Mouse (Mus musculus): ENCODE results near the gene Fiz1.

The Fiz1 gene

DNA sequence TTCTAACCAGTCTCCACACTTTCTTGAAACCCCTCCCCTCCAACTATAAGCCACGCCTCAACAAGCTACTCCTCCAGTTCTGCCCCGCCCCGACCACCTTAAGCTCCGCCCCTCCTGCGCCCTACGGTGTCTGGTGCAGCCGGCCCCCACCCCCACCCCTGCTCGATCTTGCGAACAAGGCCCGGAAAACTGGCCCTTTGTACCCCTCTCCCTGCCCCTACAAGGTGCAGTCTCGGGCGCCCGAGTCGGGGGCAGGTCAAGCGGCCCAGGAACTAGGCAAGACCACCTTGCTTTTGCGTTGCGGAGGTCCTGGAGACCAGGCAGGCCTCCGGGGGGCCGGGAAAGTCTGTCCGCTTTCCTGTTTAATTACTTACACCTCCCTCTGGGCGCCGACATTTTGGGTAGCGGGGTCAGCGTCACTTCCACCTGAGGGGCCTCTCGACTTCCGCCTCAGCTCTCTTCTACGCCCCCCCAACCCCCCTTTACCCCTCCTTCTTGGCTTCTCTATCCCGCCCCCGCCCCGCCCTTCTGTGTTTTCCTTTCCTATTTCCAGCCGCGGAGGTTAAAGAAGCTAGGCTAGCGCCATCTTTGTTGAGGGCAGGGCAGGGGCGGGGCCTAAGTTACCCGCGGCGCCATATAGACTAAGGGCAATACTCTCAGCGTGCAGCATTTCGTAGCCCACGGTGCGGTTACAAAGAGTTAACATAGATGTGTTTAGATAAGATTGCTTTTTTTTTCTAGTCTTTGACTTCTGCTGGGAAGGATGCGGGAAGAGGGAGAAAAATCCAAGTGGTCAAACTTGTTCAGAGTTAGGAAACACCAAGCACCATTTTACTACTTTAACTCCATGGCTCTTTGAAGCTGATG, at the start of gene Fiz1, which contains the start of gene Zfp524:
Fiz1 (minus strand) TSS at position 447 of the 867 bp plus-strand sequence.
Zfp524 (plus strand) TSS at position 165 of the 867 bp plus-strand sequence.
- peak; percentile 97 for DNase-seq

DNA sequence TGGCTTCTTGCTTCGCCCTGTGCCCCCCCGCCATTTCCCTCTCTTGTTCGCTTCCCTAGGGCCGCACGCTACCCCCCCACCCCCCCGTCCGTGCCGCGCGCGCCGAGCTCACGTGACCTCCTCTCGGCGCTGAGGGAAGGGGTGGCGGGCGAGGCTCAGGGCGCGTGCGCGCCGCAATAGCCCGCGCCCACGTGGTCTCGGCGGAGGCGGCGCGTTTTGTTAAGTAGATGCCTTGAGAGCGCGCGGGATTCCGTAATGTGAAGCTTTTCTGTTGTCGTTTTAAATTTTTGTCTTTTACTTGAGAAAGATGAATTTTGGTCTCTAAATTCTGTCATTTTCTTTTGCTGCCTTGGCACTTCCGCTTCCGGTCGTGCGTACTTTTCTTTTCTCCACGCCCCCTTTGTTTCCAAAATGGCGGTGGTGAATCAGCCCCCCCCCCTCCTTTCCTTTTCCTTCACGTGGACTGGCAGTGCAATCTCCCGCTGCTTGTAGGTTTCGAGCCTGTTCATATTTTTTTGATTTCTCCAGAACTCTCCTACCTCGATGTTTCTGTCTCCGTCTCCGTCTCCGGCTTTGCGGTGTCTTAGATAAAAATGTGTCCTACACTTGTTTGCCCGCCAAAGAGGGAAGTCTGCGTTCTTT, 48.0 kb upstream of the Fiz1 start:
- DNase-seq: no peak

DNA sequence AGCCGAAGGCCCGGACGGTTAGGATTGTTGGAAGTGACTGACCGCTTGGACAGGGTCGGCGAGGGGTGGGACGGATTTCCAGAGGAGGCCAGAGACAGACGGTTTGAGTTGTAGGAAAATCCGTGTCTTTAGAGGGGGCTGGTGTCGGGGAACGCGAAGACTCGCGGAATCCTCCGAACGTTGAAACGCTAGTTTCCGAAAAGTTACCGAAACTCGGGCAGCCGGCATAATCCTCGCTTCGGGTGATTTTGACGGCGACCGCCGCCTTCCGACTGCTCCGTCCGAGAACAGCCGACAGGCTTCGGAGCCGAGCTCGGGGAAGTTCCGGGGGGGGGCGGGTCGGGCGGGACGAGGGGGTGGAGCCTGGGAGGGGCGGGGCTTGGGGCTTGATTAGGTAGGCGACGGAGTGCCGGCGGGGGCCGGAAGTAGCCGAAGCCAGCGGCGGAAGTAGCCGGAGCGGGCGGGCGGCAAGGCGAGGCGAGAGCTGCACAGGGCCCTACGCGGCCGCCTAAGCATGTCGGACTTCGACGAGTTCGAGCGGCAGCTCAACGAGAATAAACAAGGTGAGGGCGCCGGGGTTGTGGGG, 47.4 kb upstream of the Fiz1 start, which contains the start of gene U2af2:
U2af2 (plus strand) TSS at position 370 of the 586 bp plus-strand sequence.
- peak; percentile 98 for DNase-seq

DNA sequence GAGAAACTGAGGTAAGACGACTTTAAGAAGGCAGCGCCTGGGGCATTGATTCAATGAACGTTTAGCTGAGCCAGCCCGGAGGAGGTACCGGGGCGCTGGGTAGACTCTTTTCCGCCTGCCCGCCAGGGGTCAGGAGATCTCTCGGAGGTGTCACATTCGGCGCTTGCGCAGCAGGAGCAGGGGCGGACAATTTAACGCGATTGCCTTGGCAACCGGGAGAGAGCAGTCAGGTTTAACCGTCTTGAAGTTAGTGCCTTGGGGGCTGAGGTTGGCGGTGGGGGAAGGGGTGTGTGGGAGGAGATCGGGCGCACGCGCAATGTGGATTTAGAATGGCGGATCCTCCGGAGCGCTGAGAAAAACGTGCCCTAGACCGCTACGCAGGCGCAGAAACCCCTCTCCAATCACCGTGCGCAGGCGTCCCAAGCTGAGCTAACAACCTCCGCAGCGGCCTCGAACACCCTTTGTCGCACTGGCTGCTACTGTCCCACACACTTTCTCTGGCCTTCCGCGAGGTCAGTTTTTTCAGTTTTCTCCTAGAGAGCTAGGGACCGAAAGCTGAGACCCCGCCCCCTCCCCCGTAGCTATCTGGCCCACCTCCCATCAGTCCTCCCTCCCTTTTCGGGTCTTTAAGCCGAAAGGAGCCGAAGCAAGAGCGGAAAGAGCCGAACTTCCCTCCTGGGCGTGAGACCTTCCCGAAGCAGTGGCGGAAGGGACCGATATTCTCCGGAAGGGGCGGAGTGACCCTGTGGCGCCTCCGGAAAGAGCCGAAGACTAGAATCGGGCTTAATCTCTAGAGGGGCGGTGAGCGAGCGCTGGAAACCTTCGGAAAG, 46.7 kb upstream of the Fiz1 start:
- DNase-seq: peak; percentile 99

DNA sequence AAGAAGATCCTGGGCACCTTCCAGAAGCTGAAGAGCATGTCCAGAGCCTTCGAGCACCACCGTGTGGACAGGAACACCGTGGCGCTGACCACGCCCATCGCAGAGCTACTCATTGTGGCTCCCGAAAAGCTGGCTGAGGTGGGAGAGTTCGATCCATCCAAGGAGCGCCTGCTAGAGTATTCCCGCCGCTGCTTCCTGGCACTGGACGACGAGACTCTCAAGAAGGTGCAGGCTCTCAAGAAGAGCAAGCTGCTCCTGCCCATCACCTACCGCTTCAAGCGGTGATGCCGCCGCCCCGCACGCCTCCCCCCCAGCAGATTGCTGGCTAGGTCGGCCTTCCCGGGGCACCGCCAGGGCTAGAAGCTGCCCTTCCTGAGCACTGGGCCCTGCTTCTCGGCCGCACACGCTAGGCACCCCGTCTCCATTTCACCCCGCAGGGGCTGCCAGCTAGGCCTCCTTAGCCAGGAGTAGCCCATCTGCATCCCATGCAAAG, 45.8 kb upstream of the Fiz1 start:
- DNase-seq: peak; percentile 78

DNA sequence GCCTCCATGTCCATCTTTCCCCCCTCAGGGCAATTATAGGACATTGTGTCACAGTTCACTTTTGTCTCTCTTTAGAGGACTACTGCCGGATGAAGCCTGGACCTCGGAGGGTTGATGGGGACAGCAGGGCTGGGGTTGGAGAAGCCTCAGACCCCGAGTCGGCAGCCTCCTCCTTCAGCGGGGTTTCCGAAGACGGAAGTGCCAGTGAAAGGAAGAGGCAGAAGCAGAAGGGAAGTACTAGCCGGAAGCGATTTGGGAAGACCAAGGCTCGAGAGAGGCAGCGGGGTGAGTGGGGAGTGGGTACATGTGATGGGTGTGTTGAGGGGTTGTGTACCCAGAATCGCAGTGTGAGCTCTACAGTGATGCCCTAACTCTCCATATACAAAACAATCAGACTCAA, 44.9 kb upstream of the Fiz1 start:
- DNase-seq: peak; percentile 32

DNA sequence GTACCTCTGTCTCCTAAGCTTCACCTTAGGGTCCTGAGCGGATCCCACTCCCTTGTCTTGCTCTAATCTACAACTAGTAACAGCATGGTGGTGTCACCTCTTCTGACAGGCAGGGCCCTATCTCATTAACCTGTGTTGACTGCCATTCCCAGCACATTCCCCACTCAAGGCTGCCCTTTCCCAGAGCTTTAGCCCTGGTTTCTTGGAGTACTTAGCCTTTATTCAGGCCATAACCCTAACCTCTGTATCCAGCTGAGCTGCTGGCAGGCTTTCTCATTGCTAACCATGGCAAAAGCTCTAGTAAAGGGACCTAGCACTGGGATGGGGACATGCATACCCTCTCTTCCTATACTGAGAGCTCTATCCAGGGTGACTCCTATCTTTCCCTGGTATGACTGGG, 44.1 kb upstream of the Fiz1 start:
- no peak for DNase-seq

DNA sequence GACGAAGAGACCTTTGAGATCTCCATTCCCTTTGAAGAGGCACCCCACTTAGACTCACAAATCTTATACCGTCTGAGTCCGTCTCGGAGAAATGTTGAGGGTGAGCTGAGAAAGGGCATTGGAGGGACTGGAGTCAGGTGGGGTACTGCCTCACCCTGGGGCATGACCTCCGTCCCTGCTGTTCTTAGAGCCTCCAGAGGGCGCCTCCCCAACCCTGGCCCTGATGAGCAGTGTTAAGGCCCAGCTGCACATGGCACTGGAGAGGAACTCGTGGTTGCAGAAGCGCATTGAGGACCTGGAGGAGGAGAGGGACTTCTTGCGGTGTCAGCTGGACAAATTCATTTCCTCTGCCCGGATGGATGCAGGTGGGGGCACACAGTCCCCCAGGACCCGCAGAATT, 43.3 kb upstream of the Fiz1 start:
- peak; percentile 60 for DNase-seq

DNA sequence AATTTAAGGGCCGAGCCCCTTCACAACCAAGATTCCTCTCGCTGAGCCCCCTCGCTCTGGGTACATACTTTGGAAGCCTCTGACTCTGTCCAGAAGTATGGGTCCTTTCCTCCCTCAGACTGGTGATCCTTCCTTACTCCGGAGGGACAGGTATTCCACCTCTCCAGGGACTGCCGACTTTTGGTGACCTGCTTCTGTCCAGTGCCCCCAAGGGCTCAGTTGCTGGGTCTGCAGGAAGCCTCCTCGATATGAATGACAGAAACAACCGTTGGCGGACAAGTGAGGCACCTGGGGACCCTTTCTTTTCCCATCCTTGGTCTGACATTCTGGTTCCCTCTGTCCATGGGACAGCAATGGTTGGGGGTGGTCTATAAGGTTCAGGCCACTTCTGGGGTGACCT, 42.9 kb upstream of the Fiz1 start:
- no peak for DNase-seq

DNA sequence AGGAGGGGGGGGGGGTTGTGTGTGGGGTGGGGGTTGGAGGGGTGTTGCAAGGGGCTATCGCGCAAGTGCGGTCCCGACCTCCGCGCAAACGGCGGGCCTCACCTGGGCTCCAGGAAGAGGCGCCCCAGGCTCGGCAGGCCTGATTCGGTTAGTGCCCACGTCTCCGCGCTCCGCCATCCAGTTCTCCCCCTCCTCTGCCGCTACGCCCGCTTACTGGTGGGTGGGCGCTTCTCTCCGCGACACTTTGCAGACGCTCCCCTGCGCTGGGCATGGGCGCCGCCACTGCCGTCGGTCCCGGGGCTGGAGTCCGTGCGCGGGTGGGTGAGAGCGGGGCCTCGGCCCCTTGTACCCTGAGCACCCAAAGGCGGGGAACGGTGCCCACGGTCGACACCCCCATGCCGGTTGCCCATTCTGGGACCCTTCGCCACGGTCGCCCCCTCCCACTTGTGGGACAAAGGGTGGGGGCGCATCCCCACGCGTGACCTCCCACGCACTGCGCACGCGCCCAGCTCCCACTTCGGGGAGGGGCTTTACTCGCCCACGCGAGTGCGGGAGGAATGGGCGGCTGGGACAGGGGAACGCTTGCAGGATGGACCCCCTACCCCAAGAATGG, 42.3 kb upstream of the Fiz1 start:
- DNase-seq: peak; percentile 45

DNA sequence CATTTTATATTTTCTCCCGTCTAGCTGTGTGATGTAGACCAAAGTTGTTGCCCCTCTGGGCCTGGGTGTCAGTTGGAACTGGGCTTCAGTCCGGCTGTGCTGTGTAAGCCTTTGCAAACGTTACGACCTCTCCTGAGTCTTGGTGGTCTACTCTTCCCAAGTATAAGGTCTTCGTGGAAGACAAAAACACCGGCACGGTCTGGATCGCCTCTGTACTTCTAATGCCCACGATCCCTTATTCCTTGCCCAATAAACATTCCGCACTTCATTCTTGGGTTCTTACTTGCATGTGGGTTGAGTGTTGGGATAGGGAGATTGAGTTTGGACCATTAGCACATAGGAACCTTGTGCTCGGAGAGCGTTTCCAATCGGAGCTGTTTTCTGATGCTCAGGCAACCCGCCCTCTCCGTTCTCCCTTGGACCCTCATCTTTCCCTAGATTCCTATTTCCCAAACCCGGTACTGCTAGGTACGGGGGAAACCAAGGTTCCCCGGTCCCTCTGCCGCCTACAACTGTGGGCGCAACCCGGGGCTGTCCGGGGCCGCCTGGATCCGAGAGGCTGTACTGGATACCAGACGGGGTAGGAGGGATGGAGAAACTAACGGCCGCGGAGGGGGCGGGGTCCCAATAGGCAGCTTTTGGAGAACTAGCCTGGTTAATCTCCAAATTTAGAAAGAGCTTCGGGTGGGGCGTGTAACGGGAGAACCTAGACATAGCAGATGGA, 39.1 kb upstream of the Fiz1 start:
- no peak for DNase-seq

DNA sequence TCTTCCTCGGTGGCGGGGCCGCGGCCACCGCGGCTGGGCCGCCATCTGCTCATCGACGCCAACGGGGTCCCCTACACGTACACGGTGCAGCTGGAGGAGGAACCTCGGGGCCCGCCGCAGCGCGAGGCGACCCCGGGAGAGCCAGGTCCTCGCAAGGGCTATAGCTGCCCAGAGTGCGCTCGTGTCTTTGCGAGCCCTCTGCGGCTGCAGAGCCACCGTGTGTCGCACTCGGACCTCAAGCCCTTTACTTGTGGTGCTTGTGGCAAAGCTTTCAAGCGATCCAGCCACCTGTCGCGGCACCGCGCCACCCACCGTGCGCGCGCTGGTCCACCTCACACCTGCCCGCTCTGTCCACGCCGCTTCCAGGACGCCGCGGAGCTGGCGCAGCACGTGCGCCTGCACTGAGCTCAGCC, 38.4 kb upstream of the Fiz1 start:
- DNase-seq: no peak

DNA sequence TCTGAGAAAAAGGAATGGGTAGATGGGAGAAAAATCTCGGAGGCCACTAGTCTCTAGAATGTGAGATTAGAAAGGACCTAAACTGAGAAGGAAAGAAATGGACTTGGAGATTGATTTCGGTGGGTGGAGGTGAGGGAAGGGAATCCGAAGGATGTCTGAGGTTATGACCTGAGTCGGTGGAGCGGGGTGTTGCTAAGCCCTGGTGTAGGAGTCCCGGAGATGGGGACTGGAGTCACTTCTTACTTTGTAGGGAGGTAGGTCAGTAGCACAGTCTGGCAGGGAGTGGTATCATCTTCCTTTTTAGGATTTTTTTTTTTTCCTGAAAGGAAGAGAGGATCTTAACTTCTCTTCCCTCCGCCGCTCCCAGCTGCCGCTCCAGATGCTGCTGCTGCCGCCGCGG, 37.9 kb upstream of the Fiz1 start:
- no peak for DNase-seq

DNA sequence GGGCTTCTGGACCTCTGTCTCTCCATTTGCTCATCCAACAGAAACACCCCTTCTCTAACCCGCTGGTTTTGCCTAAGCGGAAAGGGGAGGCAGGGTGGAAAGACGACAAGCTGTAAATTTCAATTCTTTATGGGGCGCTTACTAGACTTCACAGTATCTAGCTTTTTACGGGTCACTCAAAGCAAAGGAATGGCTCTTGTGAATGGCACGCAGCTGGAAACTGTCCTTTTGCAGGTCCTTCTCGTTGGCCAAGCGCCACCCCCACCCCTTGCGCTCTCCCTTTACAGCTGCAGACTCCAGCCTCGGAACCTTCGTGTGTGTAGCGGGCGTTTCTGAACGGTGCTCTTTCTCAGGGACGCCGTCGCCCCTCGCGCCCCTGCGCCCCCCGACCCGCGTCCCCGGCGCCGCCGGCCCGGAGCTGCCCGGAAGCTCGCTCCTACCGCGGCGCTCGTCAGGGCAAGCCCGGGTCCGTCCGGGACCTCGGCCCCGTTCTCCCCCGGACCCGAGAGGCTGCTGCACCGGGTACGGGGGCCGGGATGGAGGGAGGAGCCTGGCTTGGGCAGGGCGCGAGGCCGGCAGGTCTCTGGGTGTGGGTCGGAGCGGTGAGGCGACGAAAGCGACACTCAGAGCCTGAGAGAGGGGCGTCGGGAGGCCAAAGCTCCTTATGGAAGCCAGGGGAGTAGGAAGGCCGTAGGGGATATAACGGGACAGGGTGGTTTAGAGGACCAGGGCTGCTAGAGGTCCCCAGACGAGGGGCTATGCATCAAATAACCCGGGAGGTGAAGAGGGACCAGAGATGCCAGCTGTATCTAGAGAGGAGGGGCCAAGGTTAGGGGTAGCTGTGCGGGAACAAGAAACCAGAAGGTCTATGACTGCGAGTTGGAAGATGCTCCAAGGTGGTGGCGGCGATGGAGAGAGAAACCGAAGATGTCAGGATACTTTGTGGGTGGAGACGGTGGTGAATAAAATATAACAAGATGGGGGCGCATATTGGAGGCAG, 37.0 kb upstream of the Fiz1 start, which contains the start of gene Zfp580:
Zfp580 (plus strand) TSS at position 346 of the 1,000 bp plus-strand sequence.
- peak; percentile 82 for DNase-seq

DNA sequence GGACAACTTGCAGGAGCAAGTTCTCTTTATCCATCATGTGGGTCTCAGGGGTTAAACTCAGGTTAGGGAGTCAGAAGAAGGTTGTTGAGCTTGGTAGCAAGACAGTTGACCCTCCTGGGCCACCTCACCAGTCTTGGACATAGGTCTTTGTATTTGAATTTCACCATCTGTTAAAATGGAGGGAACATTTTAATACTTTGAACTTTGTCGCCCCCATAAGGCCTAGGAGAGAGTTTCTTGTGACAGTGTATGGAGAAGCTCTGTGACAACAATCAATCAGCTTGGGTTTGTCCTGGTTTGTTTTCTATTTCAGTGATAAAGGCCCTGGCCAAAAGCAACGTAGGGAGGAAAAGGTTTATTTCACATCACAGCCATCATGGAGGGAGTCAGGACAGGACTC, 32.8 kb upstream of the Fiz1 start:
- DNase-seq: no peak

DNA sequence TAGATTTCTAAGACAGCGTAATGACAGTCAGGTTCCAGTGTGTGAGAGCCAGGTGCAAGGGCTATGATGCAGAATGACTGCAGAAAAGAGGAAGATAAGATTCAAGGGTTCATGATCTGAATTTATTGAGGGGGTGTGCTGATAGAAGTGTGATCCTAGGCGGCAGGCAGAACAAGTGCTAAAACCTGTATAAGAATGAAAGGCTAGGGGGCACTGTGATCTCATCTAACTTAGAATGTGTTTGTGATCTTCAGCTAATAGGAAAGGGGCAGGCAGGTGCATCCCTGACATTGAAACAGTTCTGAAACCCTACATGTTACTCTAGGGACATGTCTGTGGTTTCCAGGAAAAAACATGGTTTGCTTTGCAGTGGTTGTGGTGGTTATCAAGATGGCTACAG, 31.6 kb upstream of the Fiz1 start:
- DNase-seq: peak; percentile 13

DNA sequence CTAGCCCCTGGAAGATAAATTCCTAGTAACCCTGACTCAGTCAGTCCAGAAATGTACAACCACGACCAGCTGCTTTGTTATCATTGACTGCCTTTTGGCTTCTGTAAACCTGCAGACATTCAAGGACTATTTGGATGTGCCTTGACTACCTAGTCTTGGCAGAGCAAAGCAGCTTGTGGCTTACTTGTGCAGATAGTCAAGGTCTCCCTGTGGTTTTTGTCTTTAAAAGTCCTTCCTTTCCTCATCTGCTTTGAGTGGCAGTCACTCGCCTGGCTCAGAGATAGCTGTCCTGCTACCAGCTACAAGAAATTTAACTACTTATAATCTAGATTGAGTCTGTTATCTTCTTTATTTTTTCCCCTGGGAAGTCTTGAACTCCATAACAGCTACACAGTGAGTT, 30.5 kb upstream of the Fiz1 start:
- DNase-seq: no peak

DNA sequence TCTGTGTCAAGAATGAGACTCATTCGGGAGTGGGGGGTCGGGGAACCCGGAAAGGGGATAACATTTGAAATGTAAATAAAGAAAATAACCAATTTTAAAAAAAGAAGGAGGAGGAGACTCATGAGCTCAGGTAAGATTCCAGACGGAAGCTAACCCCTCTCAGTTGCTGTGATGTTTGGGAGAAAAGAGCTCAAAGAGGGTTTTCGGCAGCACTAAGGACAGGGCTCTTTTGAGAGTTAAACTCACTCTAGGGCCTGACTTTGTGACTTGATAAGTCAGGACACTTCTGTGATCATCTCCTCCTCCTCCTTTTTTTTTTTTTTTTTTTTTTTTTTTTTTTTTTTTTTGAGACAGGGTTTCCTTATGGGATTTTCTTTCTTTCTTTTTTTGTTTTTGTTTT, 24.4 kb upstream of the Fiz1 start:
- no peak for DNase-seq

DNA sequence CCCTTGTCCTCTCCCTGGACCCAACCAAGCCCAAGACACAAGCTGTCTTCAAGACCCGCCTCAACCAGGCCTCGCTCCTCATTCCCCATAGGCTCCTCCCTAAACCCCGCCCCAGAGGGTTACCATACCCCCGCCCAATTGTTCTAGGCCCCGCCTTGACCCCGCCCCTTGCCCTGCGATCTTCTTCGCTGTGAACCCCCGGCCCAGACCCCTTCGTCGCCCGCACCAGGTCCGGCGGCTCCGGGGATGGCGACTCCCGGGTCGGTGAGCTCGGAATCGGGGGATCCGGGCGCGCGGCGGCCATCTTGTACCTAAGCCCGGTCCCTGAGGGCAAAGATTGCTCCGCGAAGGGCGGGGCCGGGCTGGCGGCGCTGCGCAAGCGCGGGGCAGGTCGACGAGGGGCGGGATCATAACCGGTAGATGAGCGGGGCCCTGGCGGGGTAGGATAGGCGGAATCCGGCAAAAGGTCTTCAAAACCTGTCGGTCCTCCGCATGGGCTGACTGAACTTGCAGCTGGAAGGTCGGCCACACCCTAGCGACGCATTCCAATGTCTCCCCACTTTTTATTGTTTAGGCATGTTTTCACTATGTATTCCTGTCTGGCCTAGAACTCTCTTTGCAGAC, 23.7 kb upstream of the Fiz1 start, which contains the start of gene Zfp784:
Zfp784 (minus strand) TSS at position 338 of the 624 bp plus-strand sequence.
- DNase-seq: peak; percentile 96

DNA sequence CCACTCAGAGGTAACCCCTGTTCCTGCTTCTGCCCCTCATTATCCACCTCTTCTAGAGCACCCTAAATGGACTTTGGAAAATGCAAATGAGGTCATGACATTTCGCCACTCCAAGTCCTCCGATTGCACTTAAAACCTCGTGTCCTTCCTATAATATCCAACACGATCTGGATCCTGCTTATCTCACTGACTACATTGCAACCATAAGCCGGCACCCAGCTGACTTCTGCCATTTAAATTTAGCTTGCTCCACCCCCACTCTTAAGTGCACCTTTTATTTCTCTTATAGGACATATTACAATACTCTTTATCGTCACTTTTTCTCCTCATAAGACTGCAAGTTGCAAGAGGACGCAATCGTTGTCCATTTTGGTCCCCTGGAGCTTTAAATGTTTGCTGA, 23.0 kb upstream of the Fiz1 start:
- no peak for DNase-seq

All from thymus, postnatal 4 days (tissue).